Mouse (Mus musculus): Measurements from ENCODE around the gene Olfr1499. TPM values are rescaled to one million over a fixed set of nuclear protein-coding genes. Genes with fewer than 3 reads are reported as not detected.
"Not testable (repeated sequence)": the region's sequence is repeated elsewhere in the genome, so short reads cannot be mapped to it uniquely, and the experiment has no call there.

Olfr1499 gene
- not detected in 2 replicates for polyA plus RNA-seq (2011; ENCODE audit: insufficient read depth, insufficient read length, low read depth, missing spikeins)

DNA sequence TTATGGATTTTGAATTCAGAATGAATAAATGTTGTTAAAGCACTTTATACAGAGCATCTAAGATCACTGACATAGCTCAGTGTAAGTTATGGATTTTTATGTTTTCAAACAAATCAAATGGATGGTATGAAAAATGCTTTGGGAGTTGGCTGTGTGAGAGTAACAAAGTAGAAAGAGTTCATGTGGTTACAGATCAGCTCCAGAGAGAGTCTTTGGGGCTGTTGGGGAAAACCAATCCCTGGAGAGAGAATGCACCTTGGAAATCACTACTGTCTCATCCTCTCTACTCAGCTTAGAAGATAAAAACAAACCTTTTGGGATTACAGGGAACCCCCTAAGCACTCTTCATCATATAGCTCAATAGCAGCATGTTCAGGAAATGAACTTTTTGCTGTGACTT, at the start of gene Olfr1499:
Olfr1499 (minus strand) TSS at position 101 of the 400 bp plus-strand sequence.
- Histone ChIP-seq H3K9ac (ENCODE audit: low read depth, poor library complexity, severe bottlenecking) (no peak within 1 kb of the TSS), H3K36me3 (ENCODE audit: control insufficient read depth, insufficient read depth, low read length, poor library complexity, severe bottlenecking) (no peaks in the 10 kb centered on the region), H3K27ac (ENCODE audit: insufficient read depth, low read length) (no peak within 1 kb of the TSS), H3K27me3 (ENCODE audit: control insufficient read depth, insufficient read depth, low read length, poor library complexity, severe bottlenecking) (no peaks in the 10 kb centered on the region), H3K4me3 (ENCODE audit: low read depth, low read length) (no peak within 1 kb of the TSS), H3K9me3 (replicated peaks; ENCODE audit: control insufficient read depth, insufficient read depth, low read length, poor library complexity, severe bottlenecking) (no peaks in the 10 kb centered on the region), H3K4me1 (ENCODE audit: control insufficient read depth, insufficient read depth, low read length) (no peaks in the 10 kb centered on the region)
- TF ChIP-seq POLR2A (IDR thresholded peaks at IDR 0.05; ENCODE audit: insufficient read depth, low read length) (no peak), CTCF (IDR thresholded peaks at IDR 0.05; ENCODE audit: low read depth, low read length) (no peak), EP300 (IDR thresholded peaks at IDR 0.05; ENCODE audit: insufficient read depth, low read depth, low read length) (no peak)

DNA sequence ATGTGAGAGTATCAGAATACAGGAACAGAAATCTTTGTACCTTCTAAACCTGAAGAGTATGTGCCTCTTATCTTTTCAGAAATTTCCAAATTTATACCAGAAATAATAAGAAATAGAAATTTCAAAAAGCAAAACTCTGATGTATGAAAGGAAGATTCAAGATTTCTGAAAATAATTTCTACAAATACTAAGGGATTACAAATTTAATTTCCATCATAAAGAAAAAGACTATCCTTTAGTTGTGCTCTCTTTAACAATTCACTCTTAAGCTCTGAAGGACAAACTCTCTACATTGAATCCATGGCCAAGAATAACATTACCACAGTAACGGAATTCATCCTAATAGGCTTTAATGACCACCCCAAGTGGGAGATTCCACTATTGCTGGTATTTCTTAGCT, 42.2 kb upstream of the Olfr1499 start, which contains the start of gene Olfr1502:
Olfr1502 (plus strand) TSS at position 301 of the 400 bp plus-strand sequence.
- Histone ChIP-seq H3K4me3 (ENCODE audit: low read depth, low read length) (no peak within 1 kb of the TSS), H3K27me3 (ENCODE audit: control insufficient read depth, insufficient read depth, low read length, poor library complexity, severe bottlenecking) (no peaks in the 10 kb centered on the region), H3K4me1 (ENCODE audit: control insufficient read depth, insufficient read depth, low read length) (no peaks in the 10 kb centered on the region), H3K9me3 (replicated peaks; ENCODE audit: control insufficient read depth, insufficient read depth, low read length, poor library complexity, severe bottlenecking) (no peaks in the 10 kb centered on the region), H3K36me3 (ENCODE audit: control insufficient read depth, insufficient read depth, low read length, poor library complexity, severe bottlenecking) (no peaks in the 10 kb centered on the region), H3K9ac (ENCODE audit: low read depth, poor library complexity, severe bottlenecking) (no peak within 1 kb of the TSS), H3K27ac (ENCODE audit: insufficient read depth, low read length) (no peak within 1 kb of the TSS)
- TF ChIP-seq POLR2A (IDR thresholded peaks at IDR 0.05; ENCODE audit: insufficient read depth, low read length), result no peak
- TF ChIP-seq CTCF (IDR thresholded peaks at IDR 0.05; ENCODE audit: low read depth, low read length), result no peak
- no peak for TF ChIP-seq EP300 (IDR thresholded peaks at IDR 0.05; ENCODE audit: insufficient read depth, low read depth, low read length)

DNA sequence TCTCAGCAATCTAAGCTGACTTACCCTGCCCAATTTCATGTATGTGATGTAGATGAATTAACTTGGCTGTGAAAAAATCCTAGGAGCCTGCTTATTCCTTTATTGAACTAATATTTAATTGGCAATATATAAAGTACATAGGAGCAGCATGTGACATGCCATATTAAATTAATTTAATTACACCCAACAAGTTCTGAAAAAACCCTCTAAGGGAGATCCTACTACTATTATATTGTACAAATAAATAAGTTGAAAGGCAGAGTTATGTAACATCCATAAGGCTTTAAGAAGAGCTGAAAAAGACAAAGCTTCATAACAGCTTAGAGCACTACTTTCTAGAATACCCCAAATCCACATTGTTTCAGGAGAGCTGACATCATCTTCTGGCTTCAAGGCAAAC, 31.3 kb upstream of the Olfr1499 start, which contains the start of gene Olfr1501:
Olfr1501 (minus strand) TSS at position 101 of the 400 bp plus-strand sequence.
- not testable (repeated sequence) for H3K27ac ChIP-seq (ENCODE audit: insufficient read depth, low read length); H3K4me1 ChIP-seq (ENCODE audit: control insufficient read depth, insufficient read depth, low read length); H3K27me3 ChIP-seq (ENCODE audit: control insufficient read depth, insufficient read depth, low read length, poor library complexity, severe bottlenecking); H3K4me3 ChIP-seq (ENCODE audit: low read depth, low read length); H3K9ac ChIP-seq (ENCODE audit: low read depth, poor library complexity, severe bottlenecking); H3K36me3 ChIP-seq (ENCODE audit: control insufficient read depth, insufficient read depth, low read length, poor library complexity, severe bottlenecking); H3K9me3 ChIP-seq (replicated peaks; ENCODE audit: control insufficient read depth, insufficient read depth, low read length, poor library complexity, severe bottlenecking)

DNA sequence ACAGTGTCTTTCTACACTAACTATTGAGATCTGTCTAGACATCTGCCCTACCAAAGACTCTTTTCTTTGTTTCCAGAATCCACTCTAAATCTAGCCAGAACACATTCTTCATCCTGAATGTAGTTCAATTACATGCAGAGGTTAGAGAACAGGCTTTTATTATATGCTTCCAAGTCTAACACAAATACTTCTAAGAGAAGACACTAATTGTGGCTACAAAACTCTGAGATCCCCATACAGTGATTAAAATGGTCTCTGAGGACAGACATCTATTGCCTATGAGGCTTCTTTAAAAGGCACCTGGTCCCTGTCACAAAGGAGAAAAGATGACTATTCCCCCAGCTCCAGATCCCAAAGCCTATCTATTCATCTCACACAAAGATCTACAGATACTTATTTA, 11.1 kb upstream of the Olfr1499 start, which contains the start of gene Olfr1500:
Olfr1500 (minus strand) TSS at position 101 of the 400 bp plus-strand sequence.
- H3K27ac ChIP-seq (ENCODE audit: insufficient read depth, low read length), result no peak within 1 kb of the TSS

DNA sequence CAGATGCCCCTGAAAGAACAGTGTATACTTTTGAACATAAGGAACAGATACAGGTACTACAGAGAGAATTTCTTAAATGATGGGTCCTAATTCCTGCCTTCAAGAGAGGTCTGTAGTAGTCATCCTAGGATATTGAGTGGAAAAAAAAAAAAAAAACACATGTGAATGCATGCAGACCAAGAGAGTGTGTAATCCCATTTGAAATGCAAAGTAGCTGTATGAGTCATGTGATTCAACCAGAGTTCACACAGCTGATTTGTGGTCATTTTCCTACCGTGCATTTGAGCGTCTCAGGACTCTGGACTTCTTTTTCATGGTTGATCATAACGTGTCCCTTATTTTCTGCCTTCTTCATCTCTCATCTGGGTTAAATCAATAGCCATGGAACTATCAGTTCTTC, 9.2 kb upstream of the Olfr1499 start:
- H3K4me3 ChIP-seq (ENCODE audit: low read depth, low read length), result no peak overlapping the region
- H3K27ac ChIP-seq (ENCODE audit: insufficient read depth, low read length), result no peak overlapping the region
- H3K27me3 ChIP-seq (ENCODE audit: control insufficient read depth, insufficient read depth, low read length, poor library complexity, severe bottlenecking), result no peaks in the 10 kb centered on the region
- no peaks in the 10 kb centered on the region for H3K9me3 ChIP-seq (replicated peaks; ENCODE audit: control insufficient read depth, insufficient read depth, low read length, poor library complexity, severe bottlenecking)
- no peak overlapping the region for H3K9ac ChIP-seq (ENCODE audit: low read depth, poor library complexity, severe bottlenecking)
- no peaks in the 10 kb centered on the region for H3K36me3 ChIP-seq (ENCODE audit: control insufficient read depth, insufficient read depth, low read length, poor library complexity, severe bottlenecking)
- no peaks in the 10 kb centered on the region for H3K4me1 ChIP-seq (ENCODE audit: control insufficient read depth, insufficient read depth, low read length)
- TF ChIP-seq POLR2A (IDR thresholded peaks at IDR 0.05; ENCODE audit: insufficient read depth, low read length) (no peak), EP300 (IDR thresholded peaks at IDR 0.05; ENCODE audit: insufficient read depth, low read depth, low read length) (no peak), CTCF (IDR thresholded peaks at IDR 0.05; ENCODE audit: low read depth, low read length) (no peak)

More for the DNA sequence above, 11.1 kb upstream of the Olfr1499 start, which contains the start of gene Olfr1500:
- Histone ChIP-seq H3K36me3 (ENCODE audit: control insufficient read depth, insufficient read depth, low read length, poor library complexity, severe bottlenecking) (no peaks in the 10 kb centered on the region), H3K4me3 (ENCODE audit: low read depth, low read length) (no peak within 1 kb of the TSS), H3K27me3 (ENCODE audit: control insufficient read depth, insufficient read depth, low read length, poor library complexity, severe bottlenecking) (no peaks in the 10 kb centered on the region), H3K4me1 (ENCODE audit: control insufficient read depth, insufficient read depth, low read length) (no peaks in the 10 kb centered on the region), H3K9ac (ENCODE audit: low read depth, poor library complexity, severe bottlenecking) (no peak within 1 kb of the TSS), H3K9me3 (replicated peaks; ENCODE audit: control insufficient read depth, insufficient read depth, low read length, poor library complexity, severe bottlenecking) (no peaks in the 10 kb centered on the region)
- TF ChIP-seq POLR2A (IDR thresholded peaks at IDR 0.05; ENCODE audit: insufficient read depth, low read length), result no peak

DNA sequence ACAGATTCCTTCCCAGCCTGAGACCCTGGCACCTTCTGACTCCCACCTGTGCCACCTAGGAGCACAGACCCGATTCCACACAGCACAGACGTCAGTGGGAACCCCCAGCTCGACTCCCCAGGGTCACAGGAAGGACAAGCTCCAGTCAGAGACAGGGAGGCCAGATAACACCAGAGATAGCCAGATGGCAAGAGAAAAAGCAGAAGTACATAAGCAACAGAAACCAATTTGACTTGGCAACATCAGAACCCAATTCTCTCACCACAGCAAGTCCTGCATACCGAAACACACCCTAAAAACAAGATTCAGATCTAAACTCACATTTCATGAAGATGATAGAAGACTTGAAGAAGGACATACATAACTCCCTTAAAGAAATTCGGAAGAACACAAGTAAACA, 1.6 kb upstream of the Olfr1499 start:
- H3K9me3 ChIP-seq (replicated peaks; ENCODE audit: control insufficient read depth, insufficient read depth, low read length, poor library complexity, severe bottlenecking), result no peaks in the 10 kb centered on the region
- no peaks in the 10 kb centered on the region for H3K36me3 ChIP-seq (ENCODE audit: control insufficient read depth, insufficient read depth, low read length, poor library complexity, severe bottlenecking)
- TF ChIP-seq EP300 (IDR thresholded peaks at IDR 0.05; ENCODE audit: insufficient read depth, low read depth, low read length), result no peak
- TF ChIP-seq POLR2A (IDR thresholded peaks at IDR 0.05; ENCODE audit: insufficient read depth, low read length), result no peak
- no peak for TF ChIP-seq CTCF (IDR thresholded peaks at IDR 0.05; ENCODE audit: low read depth, low read length)
- H3K4me3 ChIP-seq (ENCODE audit: low read depth, low read length), result no peak overlapping the region
- H3K27me3 ChIP-seq (ENCODE audit: control insufficient read depth, insufficient read depth, low read length, poor library complexity, severe bottlenecking), result no peaks in the 10 kb centered on the region
- H3K27ac ChIP-seq (ENCODE audit: insufficient read depth, low read length), result no peak overlapping the region
- no peak overlapping the region for H3K9ac ChIP-seq (ENCODE audit: low read depth, poor library complexity, severe bottlenecking)
- H3K4me1 ChIP-seq (ENCODE audit: control insufficient read depth, insufficient read depth, low read length), result no peaks in the 10 kb centered on the region
